Mouse (Mus musculus): ENCODE measurements around the gene Mlxip. TPM values are rescaled to one million over a fixed set of nuclear protein-coding genes. Genes with fewer than 3 reads are reported as not detected.

The Mlxip gene
- polyA plus RNA-seq, 1 experiment from 2014 or later: 18.5 TPM

DNA sequence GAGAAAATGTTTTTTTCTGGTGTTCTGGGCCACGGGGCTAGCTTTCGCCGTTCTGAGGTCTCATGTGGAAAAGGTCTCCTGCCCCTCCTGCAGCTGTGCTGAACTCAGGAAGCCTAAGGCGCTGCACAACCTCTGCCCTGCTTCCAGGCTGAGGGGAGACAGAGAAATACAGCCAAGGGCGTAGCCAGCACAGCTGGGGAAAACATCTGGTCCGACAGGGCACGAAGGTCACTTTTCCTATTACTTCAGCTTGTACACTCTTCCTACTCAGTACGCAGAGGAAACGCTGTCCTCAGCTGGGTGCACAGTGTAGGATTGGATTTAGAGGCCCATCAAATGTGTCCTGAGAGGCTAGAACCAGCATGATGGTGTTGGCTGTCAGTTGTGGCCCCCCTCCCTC is 95.3 kb downstream of the Mlxip start:
- 25% methylated on average over 9 of the region's 9 CpGs for WGBS
- Histone ChIP-seq H3K4me2 (no peak overlapping the region), H3K27me3 (peaks cover 7% of the 10 kb centered on the region; the same call in 1 of the 2 replicates), H3K4me1 (peaks cover 11% of the 10 kb centered on the region), H3K36me3 (no peaks in the 10 kb centered on the region), H3K9me3 (replicated peaks) (no peaks in the 10 kb centered on the region), H3K9ac (no peak overlapping the region), H3K27ac (no peak overlapping the region), H3K4me3 (replicated peaks) (no peak overlapping the region)
- ATAC-seq (replicated peaks; ENCODE audit: low FRiP score): no peak

DNA sequence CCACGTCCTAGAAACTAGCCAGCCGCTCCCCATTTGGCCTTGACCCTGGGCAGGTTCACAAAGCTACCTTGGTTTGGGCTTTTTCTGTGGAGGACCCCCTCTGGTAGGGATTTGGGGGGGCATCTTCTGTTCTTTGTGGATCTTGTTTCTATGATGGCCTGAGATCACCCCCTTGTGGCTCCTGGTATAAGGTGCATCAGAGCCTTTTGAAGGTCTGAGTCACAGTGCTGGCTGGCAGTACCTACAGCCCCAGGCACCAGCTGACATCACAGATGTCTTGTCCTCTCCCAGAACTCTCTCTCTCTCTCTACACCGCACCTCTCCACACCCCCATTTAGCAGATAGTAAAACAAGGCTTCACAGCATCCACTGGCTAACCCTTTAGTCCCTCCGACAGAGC is 105.1 kb downstream of the Mlxip start:
- Histone ChIP-seq H3K4me1 (peaks cover 15% of the 10 kb centered on the region), H3K4me2 (no peak overlapping the region), H3K27ac (no peak overlapping the region), H3K9ac (no peak overlapping the region), H3K36me3 (no peaks in the 10 kb centered on the region), H3K27me3 (peaks cover under 1% of the 10 kb centered on the region; the same call in 1 of the 2 replicates), H3K4me3 (replicated peaks) (no peak overlapping the region), H3K9me3 (replicated peaks) (no peaks in the 10 kb centered on the region)
- 45% methylated on average over 4 of the region's 4 CpGs for WGBS
- no peak for ATAC-seq (replicated peaks; ENCODE audit: low FRiP score)

DNA sequence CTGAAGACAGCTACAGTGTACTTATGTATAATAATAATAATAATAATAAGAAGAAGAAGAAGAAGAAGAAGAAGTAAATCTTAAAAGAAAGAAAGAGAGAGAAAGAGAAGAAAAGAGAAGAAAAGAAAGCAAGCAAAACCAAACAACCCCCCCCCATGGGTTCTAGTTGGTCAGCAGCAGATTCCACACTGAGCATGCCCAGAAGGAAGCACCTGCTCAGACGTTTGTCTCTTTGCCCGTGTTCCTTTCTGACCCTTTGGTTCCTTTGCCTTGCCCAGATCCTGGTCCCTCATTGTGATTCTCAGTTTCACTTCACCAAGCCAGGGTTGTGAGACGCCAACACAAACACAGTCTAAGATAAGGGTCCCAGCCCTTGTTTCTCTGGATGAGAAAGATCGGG is 107.4 kb downstream of the Mlxip start:
- Histone ChIP-seq H3K9me3 (replicated peaks) (no peaks in the 10 kb centered on the region), H3K27ac (no peak overlapping the region), H3K4me3 (replicated peaks) (no peak overlapping the region), H3K27me3 (peaks cover 15% of the 10 kb centered on the region), H3K9ac (no peak overlapping the region), H3K4me1 (peaks cover 10% of the 10 kb centered on the region), H3K4me2 (no peak overlapping the region), H3K36me3 (no peaks in the 10 kb centered on the region)
- 74% methylated on average over 4 of the region's 4 CpGs for WGBS
- ATAC-seq (replicated peaks; ENCODE audit: low FRiP score): no peak

Other genes starting within 250 kb of the Mlxip start
- 82.5 and 90.5 TPM in 2 replicates for gene Psmd9, start 225.4 kb upstream of the Mlxip start, polyA plus RNA-seq (2015; fragmentation: Nextera tagmentation; extraction: Ambion mirVana)
- gene Hpd, start 212.1 kb upstream of the Mlxip start, polyA plus RNA-seq (2015; fragmentation: Nextera tagmentation; extraction: Ambion mirVana): 0.99 and 1.5 TPM in 2 replicates
- 1.5 and 1.7 TPM in 2 replicates for gene Wdr66, start 142.7 kb upstream of the Mlxip start, polyA plus RNA-seq (2015; fragmentation: Nextera tagmentation; extraction: Ambion mirVana)
- 41.7 and 42.5 TPM in 2 replicates for gene Bcl7a, start 51.0 kb upstream of the Mlxip start, polyA plus RNA-seq (2015; fragmentation: Nextera tagmentation; extraction: Ambion mirVana)
- gene Lrrc43, start 94.5 kb downstream of the Mlxip start, polyA plus RNA-seq (2015; fragmentation: Nextera tagmentation; extraction: Ambion mirVana): not detected in 2 replicates
- gene Il31, start 94.7 kb downstream of the Mlxip start, polyA plus RNA-seq (2015; fragmentation: Nextera tagmentation; extraction: Ambion mirVana): not detected in 2 replicates
- 0.22 TPM in 1 of 2 replicates, not detected in the other for gene B3gnt4, start 115.7 kb downstream of the Mlxip start, polyA plus RNA-seq (2015; fragmentation: Nextera tagmentation; extraction: Ambion mirVana)
- 114 and 121 TPM in 2 replicates for gene Diablo, start 129.4 kb downstream of the Mlxip start, polyA plus RNA-seq (2015; fragmentation: Nextera tagmentation; extraction: Ambion mirVana)
- 1.2 and 2.6 TPM in 2 replicates for gene Gm49027, start 130.7 kb downstream of the Mlxip start, polyA plus RNA-seq (2015; fragmentation: Nextera tagmentation; extraction: Ambion mirVana)
- gene Vps33a, start 178.2 kb downstream of the Mlxip start, polyA plus RNA-seq (2015; fragmentation: Nextera tagmentation; extraction: Ambion mirVana): 28.9 and 29.7 TPM in 2 replicates

Data from kidney, embryonic 15.5 days (tissue).